ENCODE assay signal across 18 mouse cellular contexts in genomic region chr17:46052146-46052545, GRCm38 (mm10). TPM values are rescaled to one million over a fixed set of nuclear protein-coding genes. Genes with fewer than 3 reads are reported as not detected.
DNase-seq lines count a peak whose midpoint lies in the region; ATAC-seq and TF ChIP-seq lines count a peak whose summit lies in the region.
"Had no signal": no experiment of that assay in that cellular context is flagged by ENCODE, and none has a peak within 500 bp of the region (broad histone marks: within the 10 kb centered on the region; RNA-seq: fewer than 3 reads in every experiment).

No protein-coding gene starts in this region.

- ATAC-seq in hindbrain, embryonic 15.5 days (ENCODE audit: low FRiP score, low read depth) = 0 out of 2 replicates have a peak, but pooled peaks have one; percentile 27
- ATAC-seq in hindbrain, embryonic 16.5 days = no peak
- ATAC-seq in lung, embryonic 14.5 days (ENCODE audit: insufficient read depth) = peak; percentile 42
- 0 out of 2 replicates have a peak, but pooled peaks have one; percentile 14 for ATAC-seq in erythroblast, adult 5-6 weeks (replicated peaks; ENCODE audit: low FRiP score, poor library complexity, severe bottlenecking)
- ATAC-seq: inflammation-experienced regulatory T-cells, adult 6 months; midbrain, embryonic 16.5 days had no signal

- no peak for TF ChIP-seq CTCF in lung, embryonic 14.5 days (IDR thresholded peaks at IDR 0.05; ENCODE audit: low read depth)

- H3K4me2 ChIP-seq in hindbrain, embryonic 15.5 days = no peak overlapping the region
- no peak overlapping the region for H3K4me2 ChIP-seq in hindbrain, embryonic 16.5 days (ENCODE audit: low read length)
- no peak overlapping the region for H3K4me2 ChIP-seq in lung, embryonic 14.5 days
- H3K4me2 ChIP-seq: embryonic facial prominence, embryonic 15.5 days; forebrain, embryonic 12.5 days; liver, embryonic 13.5 days had no signal

- H3K36me3 ChIP-seq in hindbrain, embryonic 15.5 days = no peaks in the 10 kb centered on the region
- H3K36me3 ChIP-seq in hindbrain, embryonic 16.5 days (ENCODE audit: control insufficient read depth, insufficient read depth, low read length) = no peaks in the 10 kb centered on the region
- no peaks in the 10 kb centered on the region for H3K36me3 ChIP-seq in lung, embryonic 14.5 days (ENCODE audit: insufficient read depth)
- no peaks in the 10 kb centered on the region for H3K36me3 ChIP-seq in ES-E14 (ENCODE audit: control insufficient read depth, insufficient read depth, low read length, poor library complexity, severe bottlenecking)
- H3K36me3 ChIP-seq: embryonic facial prominence, embryonic 15.5 days; forebrain, embryonic 12.5 days; liver, embryonic 13.5 days had no signal

- H3K9me3 ChIP-seq in hindbrain, embryonic 15.5 days = no peaks in the 10 kb centered on the region
- no peaks in the 10 kb centered on the region for H3K9me3 ChIP-seq in hindbrain, embryonic 16.5 days (ENCODE audit: control insufficient read depth, low read length)
- peaks cover 3% of the 10 kb centered on the region; the same call in 1 of the 2 replicates for H3K9me3 ChIP-seq in lung, embryonic 14.5 days (ENCODE audit: low read depth, low read length)
- H3K9me3 ChIP-seq in ES-E14 (ENCODE audit: control insufficient read depth, insufficient read depth, low read depth, low read length) = no peaks in the 10 kb centered on the region
- H3K9me3 ChIP-seq: embryonic facial prominence, embryonic 15.5 days; forebrain, embryonic 12.5 days; liver, embryonic 13.5 days had no signal

- in situ Hi-C loops in ES-E14 (cut with MboI; ENCODE audit: low sequenced_read_pairs in 2 of 2, unreplicated experiment in 2 of 2) = no loop called here

- H3K27me3 ChIP-seq in hindbrain, embryonic 15.5 days = no peaks in the 10 kb centered on the region
- no peaks in the 10 kb centered on the region; the same call in 1 of the 2 replicates for H3K27me3 ChIP-seq in hindbrain, embryonic 16.5 days (replicated peaks; ENCODE audit: control insufficient read depth, insufficient read depth, low read length)
- no peaks in the 10 kb centered on the region for H3K27me3 ChIP-seq in lung, embryonic 14.5 days (ENCODE audit: insufficient read depth, low read length)
- H3K27me3 ChIP-seq: embryonic facial prominence, embryonic 15.5 days; forebrain, embryonic 12.5 days; liver, embryonic 13.5 days had no signal

- no peak overlapping the region for H3K4me3 ChIP-seq in hindbrain, embryonic 15.5 days
- H3K4me3 ChIP-seq in hindbrain, embryonic 16.5 days (ENCODE audit: low read length) = no peak overlapping the region
- no peak overlapping the region for H3K4me3 ChIP-seq in lung, embryonic 14.5 days (ENCODE audit: low read depth, low read length)
- no peak overlapping the region for H3K4me3 ChIP-seq in ES-E14 (ENCODE audit: insufficient read depth in 1 of 2, low read depth in 1 of 2, low read length in 2 of 2, poor library complexity in 1 of 2, severe bottlenecking in 1 of 2)
- H3K4me3 ChIP-seq: embryonic facial prominence, embryonic 15.5 days; forebrain, embryonic 12.5 days; layer of hippocampus, adult 2 months; liver, embryonic 13.5 days had no signal

- 0 out of 2 replicates have a peak, but pooled peaks cover 4% of the 10 kb centered on the region for H3K4me1 ChIP-seq in hindbrain, embryonic 15.5 days (replicated peaks)
- H3K4me1 ChIP-seq in hindbrain, embryonic 16.5 days (ENCODE audit: control insufficient read depth, insufficient read depth, low read depth, low read length) = no peaks in the 10 kb centered on the region
- H3K4me1 ChIP-seq in lung, embryonic 14.5 days (ENCODE audit: insufficient read depth) = peaks cover 8% of the 10 kb centered on the region
- peaks cover 0 to 3% of the 10 kb centered on the region in 2 experiments; a peak in 1 of 4 replicates for H3K4me1 ChIP-seq in ES-E14 (ENCODE audit: control insufficient read depth in 2 of 2, insufficient read depth in 2 of 2, low read length in 2 of 2, poor library complexity in 1 of 2)

- 25% methylated on average over 3 of the region's 3 CpGs for WGBS in hindbrain, embryonic 15.5 days
- WGBS in hindbrain, embryonic 16.5 days = 29% methylated on average over 3 of the region's 3 CpGs
- WGBS in lung, embryonic 14.5 days = 30% methylated on average over 3 of the region's 3 CpGs

- H3K27ac ChIP-seq in hindbrain, embryonic 15.5 days (replicated peaks) = no peak overlapping the region
- no peak overlapping the region for H3K27ac ChIP-seq in hindbrain, embryonic 16.5 days (ENCODE audit: low read depth, low read length)
- no peak overlapping the region for H3K27ac ChIP-seq in lung, embryonic 14.5 days (ENCODE audit: low read depth)
- H3K27ac ChIP-seq in ES-E14 (ENCODE audit: insufficient read depth, low read depth, low read length, poor library complexity, severe bottlenecking) = no peak overlapping the region
- H3K27ac ChIP-seq: embryonic facial prominence, embryonic 15.5 days; forebrain, embryonic 12.5 days; layer of hippocampus, adult 2 months; liver, embryonic 13.5 days; macrophage had no signal

- DNase-seq in lung, embryonic 14.5 days = peak; percentile 62
- DNase-seq in lung, postnatal 36 days = no peak
- no peak for DNase-seq in ES-E14 (ENCODE audit: low read depth, low spot score)
- no peak for DNase-seq in gastrocnemius, postnatal 25 days
- DNase-seq: gastrocnemius, postnatal 36 days; heart, postnatal 4 days; liver, embryonic 13.5 days; right cerebral cortex, adult 18-20 months; spleen, adult 18-20 months had no signal

- H3K9ac ChIP-seq in hindbrain, embryonic 15.5 days = no peak overlapping the region
- no peak overlapping the region for H3K9ac ChIP-seq in hindbrain, embryonic 16.5 days (ENCODE audit: low read depth, low read length)
- no peak overlapping the region for H3K9ac ChIP-seq in lung, embryonic 14.5 days
- H3K9ac ChIP-seq in ES-E14 (ENCODE audit: insufficient read depth, low read depth, low read length, poor library complexity, severe bottlenecking) = no peak overlapping the region
- H3K9ac ChIP-seq: embryonic facial prominence, embryonic 15.5 days; forebrain, embryonic 12.5 days; liver, embryonic 13.5 days had no signal

TF ChIP-seq in ES-E14, 5 proteins besides CTCF, POLR2A, EP300 and RAD21:
- TF ChIP-seq MAFK (IDR thresholded peaks at IDR 0.05; ENCODE audit: insufficient read depth, low read depth, low read length) (peak; percentile 91), ZNF384 (IDR thresholded peaks at IDR 0.05; ENCODE audit: low read depth, low read length) (no peak), ZC3H11A (IDR thresholded peaks at IDR 0.05; ENCODE audit: borderline replicate concordance, low read depth, low read length) (no peak)

RNA-seq across cellular contexts. Expression of gene Vegfa, which starts 20.0 kb away (rescaled TPM):
- 4.4 and 4.6 TPM in 2 replicates for polyA plus RNA-seq in hindbrain, embryonic 15.5 days (2015; fragmentation: Nextera tagmentation; extraction: Ambion mirVana)
- polyA plus RNA-seq in hindbrain, embryonic 16.5 days (2015; fragmentation: Nextera tagmentation; extraction: Ambion mirVana) = 3.7 and 3.8 TPM in 2 replicates
- 6.6 and 7.7 TPM in 2 replicates for polyA plus RNA-seq in lung, embryonic 14.5 days (2014; fragmentation: Nextera tagmentation; extraction: Ambion mirVana)
- total RNA-seq in ES-E14 (2012; rRNA removed) = 53.0 and 112 TPM in 2 replicates
- 8.8 and 14.8 TPM in 2 replicates for total RNA-seq in erythroblast, adult 5-6 weeks (2015; ENCODE audit: low replicate concordance)
- total RNA-seq in erythroblast, adult 5-6 weeks (2017; ENCODE audit: low replicate concordance) = 5.7 and 11.3 TPM in 2 replicates
- total RNA-seq in gastrocnemius, postnatal 25 days (2021) = 100 to 1,000 TPM; 135 to 170 TPM
- polyA plus RNA-seq: inflammation-experienced regulatory T-cells, adult 6 months had no signal

RNA-seq across cellular contexts. Expression of gene Mrps18a, which starts 58.6 kb away (rescaled TPM):
- polyA plus RNA-seq in hindbrain, embryonic 15.5 days (2015; fragmentation: Nextera tagmentation; extraction: Ambion mirVana) = 145 and 154 TPM in 2 replicates
- polyA plus RNA-seq in hindbrain, embryonic 16.5 days (2015; fragmentation: Nextera tagmentation; extraction: Ambion mirVana) = 152 and 163 TPM in 2 replicates
- 147 and 149 TPM in 2 replicates for polyA plus RNA-seq in lung, embryonic 14.5 days (2014; fragmentation: Nextera tagmentation; extraction: Ambion mirVana)
- total RNA-seq in ES-E14 (2012; rRNA removed) = 90.0 and 90.6 TPM in 2 replicates
- total RNA-seq in erythroblast, adult 5-6 weeks (2015; ENCODE audit: low replicate concordance) = 8.6 and 20.9 TPM in 2 replicates
- 3.6 and 21.0 TPM in 2 replicates for total RNA-seq in erythroblast, adult 5-6 weeks (2017; ENCODE audit: low replicate concordance)
- total RNA-seq in gastrocnemius, postnatal 25 days (2021) = 10 to 100 TPM; 74.1 to 79.3 TPM
